Mouse (Mus musculus) embryonic fibroblast, embryonic 13.5 days (primary cell): Measurements from ENCODE around the gene Rdh9.

Experiments
- CTCF ChIP-seq: IDR thresholded peaks from 2 replicates; pipeline ENCODE4 v1.5.1; 2011; ENCODE audit warnings: mild to moderate bottlenecking, control low read depth, low read length, moderate library complexity, borderline replicate concordance; ENCODE audit not compliant: insufficient read depth
- POLR2A ChIP-seq: IDR thresholded peaks from 2 replicates; pipeline ENCODE4 v1.6.1; 2011; ENCODE audit warnings: low read depth, mild to moderate bottlenecking, control low read depth, low read length, moderate library complexity

GRCm38 (mm10) chr10:127744661-127745060, 31.5 kb upstream of the Rdh9 start:
- no peak for TF ChIP-seq POLR2A
- TF ChIP-seq CTCF: 0 out of 2 replicates have a peak, but pooled peaks have one; percentile 22
